ENCODE assay signal across 8 mouse cellular contexts in genomic region chr4:120814171-120814570, GRCm38 (mm10). TPM values are rescaled to one million over a fixed set of nuclear protein-coding genes. Genes with fewer than 3 reads are reported as not detected.
DNase-seq lines count a peak whose midpoint lies in the region; ATAC-seq and TF ChIP-seq lines count a peak whose summit lies in the region.

No protein-coding gene starts in this region.

- no peak for ATAC-seq in forebrain, embryonic 11.5 days (replicated peaks; ENCODE audit: low FRiP score)
- ATAC-seq in intestine, embryonic 16.5 days: peak; percentile 34; the same call in 1 of the 2 replicates
- ATAC-seq in stomach, postnatal 0 days (ENCODE audit: low FRiP score, low TSS enrichment): no peak
- ATAC-seq in cerebellum, adult (ENCODE audit: insufficient number of reproducible peaks, low FRiP score, low TSS enrichment): no peak

- no peak for TF ChIP-seq EP300 in stomach, postnatal 0 days (optimal IDR thresholded peaks at IDR 0.05)

- WGBS in forebrain, embryonic 11.5 days: 49% methylated on average over 4 of the region's 4 CpGs
- 15% methylated on average over 4 of the region's 4 CpGs for WGBS in intestine, embryonic 16.5 days
- WGBS in stomach, postnatal 0 days: 16% methylated on average over 4 of the region's 4 CpGs

- H3K27me3 ChIP-seq in testis, adult 2 months (ENCODE audit: control insufficient read depth, insufficient read depth, low read length): no peaks in the 10 kb centered on the region
- H3K27me3 ChIP-seq in forebrain, embryonic 11.5 days (ENCODE audit: control insufficient read depth, insufficient read depth, low read length): no peaks in the 10 kb centered on the region
- H3K27me3 ChIP-seq in intestine, embryonic 16.5 days (replicated peaks; ENCODE audit: control insufficient read depth, insufficient read depth, low read length): no peaks in the 10 kb centered on the region
- H3K27me3 ChIP-seq in stomach, postnatal 0 days (ENCODE audit: control insufficient read depth, insufficient read depth, low read length): no peaks in the 10 kb centered on the region

- peak overlapping the region; percentile 87 for H3K27ac ChIP-seq in testis, adult 2 months (ENCODE audit: control insufficient read depth, insufficient read depth, low read depth, low read length)
- H3K27ac ChIP-seq in forebrain, embryonic 11.5 days (ENCODE audit: low read depth, low read length): no peak overlapping the region
- peak overlapping the region; percentile 88 for H3K27ac ChIP-seq in intestine, embryonic 16.5 days (ENCODE audit: low read length)
- H3K27ac ChIP-seq in stomach, postnatal 0 days (replicated peaks): peak overlapping the region; percentile 69

- H3K9ac ChIP-seq in forebrain, embryonic 11.5 days (ENCODE audit: low read length): peak overlapping the region; percentile 24
- peak overlapping the region; percentile 64 for H3K9ac ChIP-seq in intestine, embryonic 16.5 days (ENCODE audit: low read depth, low read length)
- H3K9ac ChIP-seq in stomach, postnatal 0 days (ENCODE audit: low read length): 0 out of 2 replicates have a peak overlapping the region, but pooled peaks have one; percentile 14

- no peak for TF ChIP-seq POLR2A in testis, adult 2 months (IDR thresholded peaks at IDR 0.05; ENCODE audit: control insufficient read depth, low read depth, low read length)

- H3K4me1 ChIP-seq in testis, adult 2 months (ENCODE audit: control insufficient read depth, insufficient read depth, low read length): peaks cover 2% of the 10 kb centered on the region
- H3K4me1 ChIP-seq in forebrain, embryonic 11.5 days (replicated peaks; ENCODE audit: control insufficient read depth, insufficient read depth, low read length): peaks cover 2% of the 10 kb centered on the region; the same call in 1 of the 2 replicates
- H3K4me1 ChIP-seq in intestine, embryonic 16.5 days (ENCODE audit: control insufficient read depth, insufficient read depth, low read length): peaks cover 22% of the 10 kb centered on the region
- peaks cover 3% of the 10 kb centered on the region for H3K4me1 ChIP-seq in stomach, postnatal 0 days (replicated peaks; ENCODE audit: control insufficient read depth, insufficient read depth)

- no peak for TF ChIP-seq CTCF in testis, adult 2 months (IDR thresholded peaks at IDR 0.05; ENCODE audit: control insufficient read depth, insufficient read depth, insufficient replicate concordance, low read depth, low read length)
- no peak for TF ChIP-seq CTCF in stomach, postnatal 0 days (IDR thresholded peaks at IDR 0.05; ENCODE audit: low read depth)

- H3K4me3 ChIP-seq in testis, adult 2 months (ENCODE audit: control insufficient read depth, low read depth, low read length): peak overlapping the region; percentile 54
- H3K4me3 ChIP-seq in forebrain, embryonic 11.5 days (ENCODE audit: low read depth, low read length): peak overlapping the region; percentile 42
- H3K4me3 ChIP-seq in intestine, embryonic 16.5 days (ENCODE audit: low read length): peak overlapping the region; percentile 47
- peak overlapping the region; percentile 40; the same call in 1 of the 2 replicates for H3K4me3 ChIP-seq in stomach, postnatal 0 days (ENCODE audit: low read depth, low read length)

- no peaks in the 10 kb centered on the region for H3K36me3 ChIP-seq in testis, adult 2 months (ENCODE audit: control insufficient read depth, insufficient read depth, low read length)
- no peaks in the 10 kb centered on the region for H3K36me3 ChIP-seq in forebrain, embryonic 11.5 days (ENCODE audit: control insufficient read depth, insufficient read depth, low read length)
- no peaks in the 10 kb centered on the region for H3K36me3 ChIP-seq in intestine, embryonic 16.5 days (ENCODE audit: control insufficient read depth, insufficient read depth, low read length)
- no peaks in the 10 kb centered on the region for H3K36me3 ChIP-seq in stomach, postnatal 0 days (ENCODE audit: control insufficient read depth, insufficient read depth, low read length)

- no peaks in the 10 kb centered on the region for H3K9me3 ChIP-seq in forebrain, embryonic 11.5 days (ENCODE audit: control insufficient read depth, low read length)
- no peaks in the 10 kb centered on the region for H3K9me3 ChIP-seq in intestine, embryonic 16.5 days (ENCODE audit: control insufficient read depth, low read length)
- H3K9me3 ChIP-seq in stomach, postnatal 0 days (ENCODE audit: control insufficient read depth, low read length): no peaks in the 10 kb centered on the region

- H3K4me2 ChIP-seq in forebrain, embryonic 11.5 days (ENCODE audit: low read depth, low read length, severe bottlenecking): peak overlapping the region; percentile 62
- H3K4me2 ChIP-seq in intestine, embryonic 16.5 days (ENCODE audit: low read depth, low read length): peak overlapping the region; percentile 65
- H3K4me2 ChIP-seq in stomach, postnatal 0 days (replicated peaks; ENCODE audit: low read depth): peak overlapping the region; percentile 58

- DNase-seq in testis, postnatal 14 days (ENCODE audit: low spot score): no peak
- no peak for DNase-seq in forebrain, embryonic 11.5 days (ENCODE audit: low spot score)
- DNase-seq in lung, adult 18-20 months: peak; percentile 40 to 44
- DNase-seq in stomach, postnatal 0 days (ENCODE audit: low spot score): peak; percentile 35
- DNase-seq in layer of hippocampus, postnatal 14 days (ENCODE audit: low spot score in 2 of 2): no peak

RNA-seq across cellular contexts. Expression of gene Nfyc, which starts 17.2 kb away (rescaled TPM):
- polyA plus RNA-seq in testis, adult 2 months (2012; rRNA removed): 60.9 and 70.3 TPM in 2 replicates
- 124 and 134 TPM in 2 replicates for polyA plus RNA-seq in forebrain, embryonic 11.5 days (2014; fragmentation: Nextera tagmentation; extraction: Ambion mirVana)
- 82.0 and 85.8 TPM in 2 replicates for polyA plus RNA-seq in intestine, embryonic 16.5 days (2015; fragmentation: Nextera tagmentation; extraction: Ambion mirVana)
- 44.8 and 47.6 TPM in 2 replicates for polyA plus RNA-seq in stomach, postnatal 0 days (2015; fragmentation: Nextera tagmentation; extraction: Ambion mirVana)
- total RNA-seq in layer of hippocampus, postnatal 14 days (2021): 10 to 100 TPM; 49.1 to 53.8 TPM

RNA-seq across cellular contexts. Expression of gene Rims3, which starts 40.4 kb away (rescaled TPM):
- 3.3 and 4.0 TPM in 2 replicates for polyA plus RNA-seq in testis, adult 2 months (2012; rRNA removed)
- polyA plus RNA-seq in forebrain, embryonic 11.5 days (2014; fragmentation: Nextera tagmentation; extraction: Ambion mirVana): 4.2 and 4.9 TPM in 2 replicates
- 0.82 and 0.88 TPM in 2 replicates for polyA plus RNA-seq in intestine, embryonic 16.5 days (2015; fragmentation: Nextera tagmentation; extraction: Ambion mirVana)
- polyA plus RNA-seq in stomach, postnatal 0 days (2015; fragmentation: Nextera tagmentation; extraction: Ambion mirVana): 0.70 and 0.92 TPM in 2 replicates
- total RNA-seq in layer of hippocampus, postnatal 14 days (2021): 10 to 100 TPM; 17.5 to 24.7 TPM

Comparison
In these comparisons a context has a peak if more than half of its experiments do, and no peak if none do; other contexts are left out.
1. DNase-seq: peak in lung, adult 18-20 months (2 of 2) and stomach, postnatal 0 days (single experiment); none in testis, postnatal 14 days (single experiment), forebrain, embryonic 11.5 days (single experiment) and layer of hippocampus, postnatal 14 days (0 of 2).
2. H3K9ac ChIP-seq: peak in every context shown above with its lines; median percentile 64 in intestine, embryonic 16.5 days; 24 in forebrain, embryonic 11.5 days; 14 in stomach, postnatal 0 days.
3. Peak in every context shown above with its lines, with median percentiles within 50 percentile points of each other: H3K4me3 ChIP-seq and H3K4me2 ChIP-seq.